Mouse (Mus musculus): ENCODE measurements around the gene Plcb2. TPM values are rescaled to one million over a fixed set of nuclear protein-coding genes. Genes with fewer than 3 reads are reported as not detected.

Plcb2 gene
- total RNA-seq, 2 experiments from 2014 or later, result 1.3 to 1.7 TPM

- no peak for DNase-seq
These were observed 69.8 kb downstream of the Plcb2 start for GRCm38 (mm10) chr2:118658457-118658856.

Other genes with a start within 250 kb of the Plcb2 start
- gene Srp14, start 248.7 kb downstream of the Plcb2 start, total RNA-seq (2021), result 100 to 1,000 TPM; 104 to 111 TPM
- gene Bmf, start 178.8 kb downstream of the Plcb2 start, total RNA-seq (2021), result 1 to 10 TPM; 4.2 to 7.6 TPM
- 10 to 100 TPM; 39.5 to 50.3 TPM for gene Bub1b, start 130.2 kb downstream of the Plcb2 start, total RNA-seq (2021)
- 10 to 100 TPM; 14.0 to 14.2 TPM for gene Pak6, start 65.1 kb downstream of the Plcb2 start, total RNA-seq (2021)
- 1 to 10 TPM; 1.3 to 1.4 TPM for gene Ankrd63, start 24.5 kb downstream of the Plcb2 start, total RNA-seq (2021)
- gene Inafm2, start 17.3 kb upstream of the Plcb2 start, total RNA-seq (2021), result 10 to 100 TPM; 33.9 to 34.9 TPM
- 1 to 10 TPM; 6.6 to 7.4 TPM for gene Ccdc9b, start 34.2 kb upstream of the Plcb2 start, total RNA-seq (2021)
- not detected for gene Phgr1, start 44.3 kb upstream of the Plcb2 start, total RNA-seq (2021)
- under 1 TPM; 0.07 to 0.10 TPM for gene Disp2, start 51.3 kb upstream of the Plcb2 start, total RNA-seq (2021)
- 10 to 100 TPM; 53.5 to 65.0 TPM for gene Knstrn, start 85.6 kb upstream of the Plcb2 start, total RNA-seq (2021)
- gene Ivd, start 133.5 kb upstream of the Plcb2 start, total RNA-seq (2021), result 10 to 100 TPM; 92.0 to 92.6 TPM
- 10 to 100 TPM in 1 of 2 experiments, 1 to 10 TPM in 1; 9.6 to 10.3 TPM for gene Bahd1, start 171.9 kb upstream of the Plcb2 start, total RNA-seq (2021)
- gene Chst14, start 198.1 kb upstream of the Plcb2 start, total RNA-seq (2021), result 10 to 100 TPM; 15.0 to 15.4 TPM

Measured in heart, postnatal 4 days (tissue).